Mouse (Mus musculus) midbrain, embryonic 16.5 days (tissue): ENCODE data around the gene Agrn. TPM values are rescaled to one million over a fixed set of nuclear protein-coding genes. Genes with fewer than 3 reads are reported as not detected.

Experiments used
- ATAC-seq: fragments of 200-750 bp; cut with Nextera tagmentation; 2 replicates; pipeline ENCODE4 v1.8.0; 2017; ENCODE audit warnings: moderate TSS enrichment
- H3K27ac ChIP-seq: fragments of 300-500 bp; sonication (generic); 2 replicates; pipeline ENCODE4 v1.5.1; 2014; ENCODE audit warnings: mild to moderate bottlenecking, low read length, mixed read lengths
- H3K27me3 ChIP-seq: fragments of 300-500 bp; sonication (generic); 2 replicates; pipeline ENCODE4 v1.6.1; 2014; ENCODE audit warnings: low read depth, low read length, mixed read lengths; ENCODE audit not compliant: control insufficient read depth, insufficient read depth
- H3K36me3 ChIP-seq: fragments of 300-500 bp; sonication (generic); 2 replicates; pipeline ENCODE4 v1.6.1; 2014; ENCODE audit warnings: mild to moderate bottlenecking, low read length, moderate library complexity, mixed read lengths; ENCODE audit not compliant: control insufficient read depth, insufficient read depth
- H3K4me1 ChIP-seq: fragments of 300-500 bp; sonication (generic); 2 replicates; pipeline ENCODE4 v1.6.1; 2014; ENCODE audit warnings: mild to moderate bottlenecking, low read length, mixed read lengths; ENCODE audit not compliant: control insufficient read depth, insufficient read depth
- H3K4me2 ChIP-seq: fragments of 300-500 bp; sonication (generic); 2 replicates; pipeline ENCODE4 v1.6.1; 2014; ENCODE audit warnings: mild to moderate bottlenecking, low read length, mixed read lengths
- H3K4me3 ChIP-seq: fragments of 300-500 bp; sonication (generic); 2 replicates; pipeline ENCODE4 v1.5.1; 2014; ENCODE audit warnings: low read depth, mild to moderate bottlenecking, low read length, moderate library complexity, mixed read lengths
- H3K9ac ChIP-seq: fragments of 300-500 bp; sonication (generic); 2 replicates; pipeline ENCODE4 v1.6.1; 2014; ENCODE audit warnings: low read depth, low read length, mixed read lengths
- H3K9me3 ChIP-seq: fragments of 300-500 bp; sonication (generic); replicated peaks from 2 replicates; pipeline ENCODE4 v1.6.1; 2014; ENCODE audit warnings: mild to moderate bottlenecking, low read length, mixed read lengths; ENCODE audit not compliant: control insufficient read depth, poor library complexity, severe bottlenecking
- WGBS: fragments of 180-500 bp; shearing (Covaris S2); extraction: QIAGEN DNeasy Blood & Tissue Kit; methylation state at CpG from one replicate; pipeline ENCODE4 v1.1.7; 2014; 5-methylcytosine and 5-hydroxymethylcytosine counted together
- polyA plus RNA-seq: library from polyadenylated mRNA; unstranded; fragments of >200 nt; fragmentation: Nextera tagmentation; extraction: Ambion mirVana; gene quantifications from 2 replicates; pipeline ENCODE4 v1.2.1, GENCODE M21; 2015

The Agrn gene
- polyA plus RNA-seq, 1 experiment from 2014 or later, result 126 TPM

DNA sequence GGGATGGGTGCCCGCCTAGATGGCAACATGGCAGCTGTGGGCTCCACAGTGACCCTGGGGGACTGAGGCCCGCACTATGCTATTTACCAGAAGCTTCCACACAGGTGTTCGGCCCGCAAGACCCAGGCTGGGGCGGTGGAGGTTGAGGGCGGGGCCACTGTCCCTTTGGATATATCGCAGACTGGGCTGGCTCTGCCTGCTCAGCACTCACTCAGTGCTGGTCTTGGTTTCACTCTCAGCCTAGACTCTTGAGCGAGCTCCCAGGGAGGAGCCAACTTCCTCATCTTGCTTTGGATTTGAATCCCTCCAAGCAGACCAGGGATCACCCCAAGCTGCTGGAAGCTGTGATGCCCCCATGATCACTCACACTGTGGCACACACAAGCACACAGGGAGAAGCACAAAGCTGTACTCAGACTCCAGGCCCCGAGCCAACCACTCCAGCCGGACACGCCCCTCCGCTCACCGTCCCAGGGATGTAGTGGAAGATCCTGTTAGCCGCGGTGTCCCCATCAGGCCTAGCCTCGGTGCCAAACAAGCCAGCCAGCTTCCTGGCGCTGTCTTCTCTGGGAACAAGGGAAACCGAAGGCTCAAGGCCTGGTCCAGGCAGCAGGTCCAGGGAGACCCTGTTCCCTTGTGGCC, 30.6 kb upstream of the Agrn start:
- Histone ChIP-seq H3K9ac (peak overlapping the region; percentile 34; the same call in 1 of the 2 replicates), H3K27ac (no peak overlapping the region), H3K4me1 (no peaks in the 10 kb centered on the region), H3K4me2 (no peak overlapping the region), H3K27me3 (no peaks in the 10 kb centered on the region), H3K9me3 (no peaks in the 10 kb centered on the region), H3K4me3 (no peak overlapping the region), H3K36me3 (peaks cover 32% of the 10 kb centered on the region)
- 37% methylated on average over 18 of the region's 18 CpGs for WGBS
- ATAC-seq, result no peak

DNA sequence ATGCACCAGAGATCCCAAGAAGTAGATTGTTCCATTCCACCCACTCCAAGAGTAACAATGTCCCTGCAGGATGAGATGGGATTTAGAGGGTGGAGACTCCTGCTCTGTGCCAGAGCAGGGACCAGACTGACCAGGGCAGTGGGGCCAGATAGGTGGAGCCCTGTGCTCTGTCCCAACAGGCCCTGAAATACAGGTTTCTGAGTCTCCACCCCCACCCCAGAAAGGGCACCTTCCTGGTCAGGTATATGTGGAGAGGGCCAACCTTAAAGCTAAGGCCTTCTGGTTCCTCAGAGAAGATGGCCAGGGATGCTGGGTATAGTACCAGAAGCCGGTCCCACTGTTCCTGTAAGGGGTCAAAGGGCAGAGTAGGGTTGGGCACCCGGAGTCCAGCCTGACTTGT, 27.0 kb upstream of the Agrn start:
- no peak for ATAC-seq
- Histone ChIP-seq H3K4me3 (no peak overlapping the region), H3K36me3 (peaks cover 3% of the 10 kb centered on the region), H3K4me2 (no peak overlapping the region), H3K9me3 (no peaks in the 10 kb centered on the region), H3K27ac (no peak overlapping the region), H3K27me3 (no peaks in the 10 kb centered on the region), H3K4me1 (no peaks in the 10 kb centered on the region), H3K9ac (no peak overlapping the region)
- 88% methylated on average over 2 of the region's 2 CpGs for WGBS

GRCm38 (mm10) chr4:156219936-156220335, 22.6 kb upstream of the Agrn start:
- WGBS, result 88% methylated on average over 11 of the region's 11 CpGs
- ATAC-seq, result no peak
- H3K4me2 ChIP-seq, result no peak overlapping the region

GRCm38 (mm10) chr4:156217838-156218237, 20.6 kb upstream of the Agrn start:
- ATAC-seq, result no peak
- H3K4me2 ChIP-seq, result no peak overlapping the region

More at GRCm38 (mm10) chr4:156219936-156220335, 22.6 kb upstream of the Agrn start:
- H3K9me3 ChIP-seq, result no peaks in the 10 kb centered on the region
- H3K27me3 ChIP-seq, result no peaks in the 10 kb centered on the region
- H3K4me3 ChIP-seq, result no peak overlapping the region
- H3K9ac ChIP-seq, result no peak overlapping the region
- H3K4me1 ChIP-seq, result no peaks in the 10 kb centered on the region
- no peak overlapping the region for H3K27ac ChIP-seq
- H3K36me3 ChIP-seq, result peaks cover 2% of the 10 kb centered on the region; the same call in 1 of the 2 replicates

GRCm38 (mm10) chr4:156217022-156217669, 19.9 kb upstream of the Agrn start:
- no peak for ATAC-seq
- Histone ChIP-seq H3K4me2 (no peak overlapping the region), H3K36me3 (no peaks in the 10 kb centered on the region), H3K9me3 (no peaks in the 10 kb centered on the region), H3K4me1 (no peaks in the 10 kb centered on the region), H3K27ac (no peak overlapping the region), H3K4me3 (no peak overlapping the region), H3K9ac (no peak overlapping the region), H3K27me3 (no peaks in the 10 kb centered on the region)
- WGBS, result 84% methylated on average over 16 of the region's 16 CpGs

More at GRCm38 (mm10) chr4:156217838-156218237, 20.6 kb upstream of the Agrn start:
- H3K27me3 ChIP-seq, result no peaks in the 10 kb centered on the region
- no peak overlapping the region for H3K4me3 ChIP-seq
- H3K9me3 ChIP-seq, result no peaks in the 10 kb centered on the region
- H3K9ac ChIP-seq, result no peak overlapping the region
- 75% methylated on average over 16 of the region's 16 CpGs for WGBS
- peaks cover 2% of the 10 kb centered on the region; the same call in 1 of the 2 replicates for H3K36me3 ChIP-seq
- H3K27ac ChIP-seq, result no peak overlapping the region
- H3K4me1 ChIP-seq, result no peaks in the 10 kb centered on the region

- H3K27ac ChIP-seq, result no peak overlapping the region
- no peak overlapping the region for H3K4me2 ChIP-seq
- WGBS, result 98% methylated on average over 2 of the region's 2 CpGs
- no peaks in the 10 kb centered on the region for H3K4me1 ChIP-seq
- ATAC-seq, result no peak
- H3K4me3 ChIP-seq, result no peak overlapping the region
- no peaks in the 10 kb centered on the region for H3K9me3 ChIP-seq
- no peaks in the 10 kb centered on the region for H3K27me3 ChIP-seq
- no peaks in the 10 kb centered on the region for H3K36me3 ChIP-seq
- no peak overlapping the region for H3K9ac ChIP-seq
Measured at GRCm38 (mm10) chr4:156216196-156216595, 18.9 kb upstream of the Agrn start.

- WGBS, result 85% methylated on average over 4 of the region's 4 CpGs
- H3K36me3 ChIP-seq, result no peaks in the 10 kb centered on the region
- H3K27me3 ChIP-seq, result no peaks in the 10 kb centered on the region
- H3K9me3 ChIP-seq, result no peaks in the 10 kb centered on the region
- no peak within 1 kb of the TSS for H3K4me2 ChIP-seq
- H3K9ac ChIP-seq, result no peak within 1 kb of the TSS
- no peak within 1 kb of the TSS for H3K27ac ChIP-seq
- H3K4me1 ChIP-seq, result no peaks in the 10 kb centered on the region
- no peak within 1 kb of the TSS for H3K4me3 ChIP-seq
- no peak for ATAC-seq
Measured at GRCm38 (mm10) chr4:156215649-156216048, 18.4 kb upstream of the Agrn start, which contains the start of gene Perm1. TSS of gene Perm1 (plus strand) at chr4:156215868.

GRCm38 (mm10) chr4:156213134-156213533, 15.8 kb upstream of the Agrn start:
- no peaks in the 10 kb centered on the region for H3K36me3 ChIP-seq
- no peaks in the 10 kb centered on the region for H3K9me3 ChIP-seq
- 94% methylated on average over 13 of the region's 13 CpGs for WGBS
- no peak for ATAC-seq
- H3K27ac ChIP-seq, result no peak overlapping the region
- no peaks in the 10 kb centered on the region for H3K4me1 ChIP-seq
- H3K9ac ChIP-seq, result no peak overlapping the region
- H3K4me3 ChIP-seq, result no peak overlapping the region
- no peak overlapping the region for H3K4me2 ChIP-seq
- H3K27me3 ChIP-seq, result no peaks in the 10 kb centered on the region

GRCm38 (mm10) chr4:156209963-156210635, 12.8 kb upstream of the Agrn start:
- WGBS, result 86% methylated on average over 13 of the region's 13 CpGs
- ATAC-seq, result no peak

More at GRCm38 (mm10) chr4:156209963-156210635, 12.8 kb upstream of the Agrn start:
- no peaks in the 10 kb centered on the region for H3K27me3 ChIP-seq
- no peak overlapping the region for H3K9ac ChIP-seq
- no peaks in the 10 kb centered on the region for H3K4me1 ChIP-seq
- H3K27ac ChIP-seq, result no peak overlapping the region
- H3K4me2 ChIP-seq, result no peak overlapping the region
- H3K36me3 ChIP-seq, result no peaks in the 10 kb centered on the region
- H3K4me3 ChIP-seq, result no peak overlapping the region
- H3K9me3 ChIP-seq, result no peaks in the 10 kb centered on the region
